Mouse (Mus musculus): ENCODE measurements around the gene Papln.

Papln gene

DNA sequence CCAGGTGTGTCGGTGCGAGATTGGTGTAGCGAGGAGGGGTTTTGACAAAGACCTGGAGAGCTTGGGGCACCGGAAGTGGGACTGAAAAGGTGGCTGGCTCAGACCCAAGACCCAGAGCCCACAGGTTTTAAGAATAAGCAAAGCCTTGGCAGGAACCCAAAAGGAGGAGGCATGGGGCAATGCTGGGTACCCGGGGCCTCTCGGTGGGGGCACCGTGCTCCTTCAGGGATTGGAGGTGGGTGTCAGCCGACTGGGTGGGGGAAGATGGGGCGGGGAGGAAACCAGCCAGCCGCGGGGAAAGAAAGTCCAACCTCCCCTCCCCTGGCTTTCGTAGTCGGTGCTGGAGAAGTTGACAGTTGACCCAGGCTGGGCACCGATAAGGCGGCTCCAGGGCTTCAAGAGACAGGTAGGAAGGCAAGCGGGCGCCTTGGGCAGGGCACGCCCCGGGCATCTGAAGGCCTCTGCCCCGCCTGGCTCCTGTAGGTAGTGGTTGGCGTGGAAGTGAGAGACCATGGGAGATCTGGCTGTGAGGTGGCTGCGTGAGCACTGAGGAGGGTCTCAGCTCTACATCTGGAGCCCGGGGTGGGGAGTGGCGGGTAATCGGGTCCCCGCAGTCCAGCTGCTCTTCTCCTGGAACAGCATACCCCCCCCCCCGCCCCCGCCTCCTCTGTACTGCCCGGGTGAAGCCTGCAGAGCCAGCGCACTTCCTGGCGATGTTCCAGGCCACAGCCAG lies at the start of gene Papln:
Gene Papln, plus strand, starts transcription at position 324 of the 733 bp plus-strand sequence.
- DNase-seq (ENCODE audit: low spot score in 2 of 2): peak in 1 of 2 experiments; percentile 36

DNA sequence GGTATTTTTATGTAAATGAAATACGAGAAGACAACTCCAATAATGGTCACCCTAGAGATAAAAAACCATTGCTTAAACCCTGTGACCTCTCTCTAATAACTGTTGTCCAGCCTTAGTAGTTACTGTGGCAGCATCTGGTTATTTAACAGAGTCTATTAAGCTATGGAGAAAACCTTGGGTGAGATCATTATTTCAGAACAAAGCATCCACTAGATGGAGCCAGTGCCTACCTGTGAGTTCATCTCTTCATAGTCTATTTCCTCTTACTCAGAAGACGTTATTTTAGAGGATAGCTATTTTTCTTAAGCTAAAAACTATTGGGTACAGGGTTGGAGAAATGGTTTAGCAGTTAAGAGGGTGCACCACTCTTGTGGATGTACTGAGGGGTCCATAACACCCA lies 49.7 kb upstream of the Papln start:
- DNase-seq (ENCODE audit: low spot score in 2 of 2): no peak

DNA sequence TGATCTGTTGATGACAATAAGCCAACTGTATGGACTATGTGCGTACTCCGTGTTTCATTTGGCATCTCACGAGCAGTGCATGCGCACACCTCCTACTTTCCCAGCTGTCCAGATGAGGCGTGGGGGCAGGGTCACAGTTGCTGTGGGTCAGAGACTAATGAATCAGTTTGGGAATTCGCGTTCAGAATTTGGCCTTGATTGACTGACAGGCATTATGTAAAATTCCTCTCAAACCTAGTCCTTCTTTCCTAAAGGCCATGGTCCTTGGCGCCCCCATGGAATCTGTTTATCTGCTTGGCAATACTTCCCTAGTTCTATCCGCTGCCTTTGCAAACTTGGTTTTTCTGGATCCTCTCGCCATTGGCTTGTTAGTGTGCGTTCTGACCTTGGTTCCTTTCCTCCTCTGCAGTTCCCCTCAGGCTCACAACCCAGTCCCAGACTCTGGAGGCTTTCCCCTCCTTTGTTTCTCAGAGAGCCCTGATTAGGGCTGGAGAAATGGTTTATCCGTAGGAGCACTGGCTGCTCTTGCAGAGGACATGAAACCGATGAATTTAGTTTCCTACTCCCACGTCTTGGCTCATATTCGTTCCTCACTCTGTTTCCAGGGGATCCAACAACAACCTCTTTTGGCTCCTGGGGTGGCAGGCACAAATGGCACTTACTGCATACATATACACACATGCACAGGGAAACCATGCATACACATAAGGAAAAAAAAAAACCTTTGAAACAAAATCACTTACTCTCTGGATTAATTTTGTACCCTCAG lies 46.8 kb upstream of the Papln start:
- DNase-seq (ENCODE audit: low spot score in 2 of 2): no peak

DNA sequence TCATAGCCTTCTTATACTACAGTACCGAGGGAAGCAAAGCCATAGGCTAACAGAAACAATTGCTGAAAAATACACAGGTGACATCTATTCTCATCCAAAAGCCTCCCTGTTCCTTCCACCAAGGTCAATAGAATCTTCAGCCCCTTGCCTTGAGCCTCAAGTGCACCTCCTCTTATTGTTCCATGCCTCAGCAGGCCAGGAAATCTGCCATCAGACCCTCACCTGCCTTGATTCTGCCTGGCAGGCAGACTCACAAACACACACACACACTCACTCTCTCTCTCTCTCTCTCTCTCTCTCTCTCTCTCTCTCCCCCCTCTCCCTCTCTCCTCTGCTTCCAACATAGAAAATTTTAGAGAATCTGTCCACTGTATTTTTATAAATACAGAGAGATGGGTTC lies 44.0 kb upstream of the Papln start:
- DNase-seq (ENCODE audit: low spot score in 2 of 2): no peak

DNA sequence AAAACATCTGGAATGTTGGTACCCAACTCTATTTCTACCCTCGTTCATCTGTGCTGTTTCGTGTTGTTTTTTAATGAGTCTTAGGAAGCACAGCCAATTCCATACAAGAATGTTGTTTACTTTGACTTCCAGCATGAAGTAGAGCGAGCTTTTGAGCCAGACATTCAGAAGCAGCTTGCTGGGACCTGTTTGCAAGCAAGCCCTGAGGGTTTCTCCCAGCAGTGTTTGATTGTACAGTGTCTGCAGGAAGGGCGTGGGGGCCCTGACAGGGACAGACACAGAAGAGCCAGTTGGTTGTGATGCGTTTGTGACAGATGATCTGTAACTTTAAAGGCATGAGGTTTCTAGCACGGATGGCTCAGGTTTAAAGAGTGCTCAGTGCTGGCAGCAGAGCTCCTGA lies 42.2 kb upstream of the Papln start:
- DNase-seq (ENCODE audit: low spot score in 2 of 2): peak in 1 of 2 experiments; percentile 21

DNA sequence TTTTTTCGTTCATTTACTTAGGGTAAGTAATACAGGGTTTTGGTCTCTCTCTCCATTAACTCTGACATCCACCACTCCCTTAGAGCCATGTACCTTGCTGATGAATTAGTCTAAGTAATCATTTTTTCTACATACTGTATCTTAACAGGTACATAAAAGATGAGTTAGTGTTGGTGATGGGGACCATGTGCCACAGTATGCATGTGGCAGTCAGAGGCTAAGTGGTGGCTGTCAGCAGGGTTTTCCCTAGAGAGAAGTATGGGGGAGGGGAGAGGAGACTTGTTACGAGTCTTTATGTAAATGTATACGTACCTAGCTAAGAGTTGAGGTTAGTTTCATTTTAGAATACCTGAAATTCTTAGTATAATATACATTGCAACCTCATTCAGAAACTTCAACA lies 40.4 kb upstream of the Papln start:
- DNase-seq (ENCODE audit: low spot score in 2 of 2): no peak

DNA sequence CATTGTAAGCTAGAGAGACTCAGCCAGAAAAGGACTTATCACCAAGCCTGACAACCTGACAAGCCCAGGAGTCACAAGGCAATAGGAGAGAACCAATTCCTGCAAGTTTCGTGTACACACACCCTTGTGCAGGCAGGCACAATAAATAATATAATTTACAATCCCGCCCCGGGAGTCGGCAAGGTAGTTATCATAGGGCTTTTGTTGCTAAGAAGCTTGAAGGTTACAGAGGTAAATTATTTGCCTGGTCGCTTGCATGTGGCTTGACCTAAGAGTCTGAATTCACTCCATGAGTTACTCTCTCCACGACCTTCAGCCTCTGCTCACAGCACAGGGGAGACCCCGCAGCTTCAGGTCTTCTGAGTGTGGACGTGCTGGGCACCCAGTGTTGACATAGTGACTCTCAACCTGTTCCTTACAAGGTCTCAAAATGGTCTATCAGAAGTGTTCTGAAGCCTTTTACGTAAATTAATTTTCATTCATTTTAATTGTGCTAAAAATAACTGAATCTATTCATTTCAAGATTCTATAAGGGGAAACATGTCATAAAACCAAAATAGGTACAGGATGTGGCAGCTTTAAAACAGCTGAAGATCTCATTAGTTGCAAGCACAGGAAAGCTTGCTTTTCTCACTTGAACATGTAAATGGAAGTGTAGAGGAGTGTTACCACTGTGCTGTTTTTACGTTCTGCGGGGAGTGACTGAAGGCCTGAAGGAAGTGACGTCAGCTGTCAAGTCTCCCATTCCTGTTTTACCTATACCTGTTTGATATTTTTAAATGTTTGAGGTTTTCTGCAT lies 36.7 kb upstream of the Papln start:
- no peak for DNase-seq (ENCODE audit: low spot score in 2 of 2)

DNA sequence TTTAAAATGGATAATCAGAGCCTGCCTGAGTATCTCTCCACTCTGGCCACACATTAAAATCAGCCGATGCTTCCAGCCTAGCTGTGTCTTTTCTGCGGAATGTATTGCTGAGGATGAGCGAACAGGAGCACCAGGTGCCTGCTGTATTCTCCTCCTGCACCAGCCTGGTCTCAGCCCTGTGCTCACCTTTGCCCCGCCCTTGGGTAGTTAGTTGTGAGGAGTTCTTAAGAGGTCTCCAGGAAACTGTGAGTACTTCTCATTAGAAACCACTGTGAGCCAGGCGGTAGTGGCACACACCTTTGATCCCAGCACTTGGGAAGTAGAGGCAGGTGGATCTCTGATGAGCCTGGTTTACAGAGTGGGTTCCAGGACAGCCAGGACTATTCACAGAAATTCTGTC lies 31.2 kb upstream of the Papln start:
- DNase-seq (ENCODE audit: low spot score in 2 of 2): no peak

DNA sequence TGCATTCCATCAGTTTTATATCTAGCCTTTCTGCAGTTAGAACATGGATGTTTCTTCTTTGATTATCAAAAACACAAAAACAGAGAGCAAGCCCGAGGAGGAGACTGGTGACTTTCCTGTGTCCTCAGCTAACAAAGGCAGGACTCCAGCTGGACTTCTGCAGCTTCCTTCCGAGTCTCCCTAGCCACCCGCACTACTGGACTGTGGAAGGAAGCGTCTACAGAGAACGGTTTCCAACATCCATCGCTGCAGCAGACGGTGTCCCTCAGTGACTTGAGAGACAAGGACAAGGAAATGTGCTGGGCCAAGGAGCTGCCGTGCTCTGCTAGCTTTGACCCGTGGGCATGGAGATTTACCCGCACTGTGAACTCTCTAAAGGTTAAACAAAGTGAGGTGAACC lies 29.4 kb upstream of the Papln start:
- DNase-seq (ENCODE audit: low spot score in 2 of 2): no peak

DNA sequence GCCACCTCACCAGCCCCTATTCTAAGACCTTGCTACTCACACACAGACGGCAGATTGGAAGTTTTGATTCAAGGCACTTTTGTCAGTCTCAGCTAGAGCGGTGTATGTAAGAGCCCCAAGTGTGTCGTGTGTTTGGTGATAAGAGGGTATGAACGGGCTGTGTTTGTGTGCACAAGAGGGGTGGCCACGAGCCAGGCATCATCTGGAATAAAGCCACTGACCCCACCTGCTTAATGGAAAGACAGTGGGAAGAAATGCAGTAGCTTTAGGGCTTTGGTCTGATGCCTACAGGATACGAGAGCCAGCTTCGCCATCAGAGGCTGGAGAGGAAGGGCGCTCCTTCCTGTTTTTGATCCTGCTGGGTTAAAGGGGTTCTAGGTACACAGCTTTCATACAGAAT lies 27.2 kb upstream of the Papln start:
- DNase-seq (ENCODE audit: low spot score in 2 of 2): no peak

DNA sequence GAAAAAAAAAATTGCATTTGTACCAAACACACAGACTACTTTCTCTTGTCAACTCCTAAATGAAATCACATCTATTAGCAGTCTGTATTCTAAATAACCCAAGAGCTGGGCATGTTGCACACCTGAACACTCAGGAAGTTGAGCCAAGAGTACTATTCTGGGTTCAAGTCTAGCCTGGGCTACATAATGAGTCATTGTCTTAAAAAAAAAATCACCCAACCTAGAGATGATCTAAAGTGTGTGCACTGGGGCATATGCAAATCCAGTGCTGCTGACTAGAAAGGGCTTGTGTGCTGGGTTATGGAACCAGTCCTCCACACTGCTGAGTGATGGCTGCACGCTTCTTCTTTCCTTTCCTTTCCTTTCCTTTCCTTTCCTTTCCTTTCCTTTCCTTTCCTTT lies 24.8 kb upstream of the Papln start:
- DNase-seq (ENCODE audit: low spot score in 2 of 2): no peak

DNA sequence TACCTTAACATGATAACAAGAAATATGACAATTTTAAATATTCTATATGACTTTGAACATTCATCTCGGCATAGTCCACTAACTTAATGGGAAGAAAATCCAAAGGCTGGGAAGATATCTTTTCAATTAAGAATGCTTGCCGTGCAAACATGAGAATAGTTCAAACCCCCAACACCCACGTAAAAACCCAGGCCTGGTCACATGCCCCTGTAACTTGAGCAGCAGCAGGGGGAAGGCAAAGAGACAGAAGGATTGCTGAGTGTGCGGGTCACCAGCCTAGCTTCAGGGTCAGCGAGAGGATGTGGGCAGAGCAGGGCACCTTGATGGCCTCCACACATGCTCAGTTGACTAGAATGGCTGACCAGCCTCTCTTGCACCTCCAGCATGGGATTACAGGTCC lies 21.7 kb upstream of the Papln start:
- no peak for DNase-seq (ENCODE audit: low spot score in 2 of 2)

DNA sequence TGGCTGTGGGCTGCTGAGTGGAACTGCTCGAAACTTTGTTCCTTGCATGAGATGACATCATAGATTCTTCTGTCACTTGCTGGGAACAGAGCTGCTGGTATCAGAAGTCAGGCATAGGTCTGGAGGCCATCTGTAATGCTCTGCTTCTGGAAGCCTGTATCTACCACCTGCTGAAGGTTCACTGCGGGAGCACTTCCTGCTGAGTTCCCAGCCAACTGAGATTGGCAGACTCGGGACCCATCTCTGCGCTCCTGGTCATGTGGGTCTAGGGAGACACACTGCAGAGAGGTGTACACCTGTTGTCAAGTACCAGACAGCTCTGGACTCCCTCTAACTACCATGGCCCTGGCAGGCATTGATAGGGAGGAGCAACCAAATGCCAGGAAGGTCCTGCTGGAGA lies 20.6 kb upstream of the Papln start:
- no peak for DNase-seq (ENCODE audit: low spot score in 2 of 2)

DNA sequence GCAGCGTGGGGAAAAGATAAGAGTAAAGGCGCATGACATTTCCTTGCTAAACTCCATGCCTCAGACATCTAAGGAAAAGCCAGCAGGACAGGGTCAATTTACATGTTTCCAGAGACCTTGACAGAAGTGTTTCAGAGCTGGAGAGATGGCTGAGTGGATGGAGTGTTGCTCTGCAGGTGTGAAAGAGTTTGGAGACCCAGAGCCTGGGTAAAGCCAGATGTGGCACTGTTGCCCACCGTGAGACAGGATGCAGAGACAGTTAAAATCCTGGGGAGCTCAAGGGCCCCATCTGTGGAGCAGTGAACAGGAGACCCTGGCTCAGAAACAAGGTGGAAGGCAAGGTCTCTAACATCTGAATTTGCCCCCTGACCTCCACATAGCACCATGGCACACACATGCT lies 19.7 kb upstream of the Papln start:
- no peak for DNase-seq (ENCODE audit: low spot score in 2 of 2)

DNA sequence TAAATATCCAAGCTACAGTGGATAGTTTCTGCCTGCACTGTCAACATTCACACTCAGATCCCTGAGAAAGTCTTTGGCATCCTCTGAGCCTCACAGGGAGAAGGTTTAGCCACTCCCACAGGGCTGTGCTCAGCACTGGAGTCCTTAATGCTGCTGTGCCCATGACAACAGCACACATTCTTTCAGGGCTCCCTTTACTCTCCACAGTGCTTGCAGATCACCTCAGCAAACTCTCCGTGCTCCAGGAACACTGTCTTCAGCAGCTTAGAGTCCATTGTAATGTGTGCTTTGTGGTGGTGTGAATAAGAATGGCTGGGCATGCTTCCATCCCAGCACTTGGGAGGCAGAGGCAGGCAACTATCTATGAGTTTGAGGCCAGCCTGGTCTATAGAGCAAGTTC lies 14.2 kb upstream of the Papln start:
- DNase-seq (ENCODE audit: low spot score in 2 of 2): no peak

DNA sequence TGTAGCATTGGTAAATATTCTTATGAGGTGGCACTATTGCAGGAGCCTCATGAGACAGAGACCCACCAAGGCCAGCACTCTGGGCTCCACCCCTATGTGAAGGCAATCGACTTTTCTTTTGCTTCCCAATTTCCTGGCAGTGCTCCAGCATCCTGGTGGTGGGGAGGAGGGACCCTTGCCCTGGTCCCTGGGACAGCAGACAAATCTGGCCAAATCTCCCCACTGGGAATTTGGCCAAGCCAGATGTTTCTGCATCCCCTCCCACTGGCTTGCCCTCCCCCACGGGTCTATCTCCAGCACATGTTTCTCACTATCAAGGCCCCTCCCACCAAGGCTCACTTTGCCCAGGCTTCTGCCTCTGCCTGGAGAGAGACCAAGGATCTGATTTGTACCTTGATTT lies 10.9 kb upstream of the Papln start:
- no peak for DNase-seq (ENCODE audit: low spot score in 2 of 2)

DNA sequence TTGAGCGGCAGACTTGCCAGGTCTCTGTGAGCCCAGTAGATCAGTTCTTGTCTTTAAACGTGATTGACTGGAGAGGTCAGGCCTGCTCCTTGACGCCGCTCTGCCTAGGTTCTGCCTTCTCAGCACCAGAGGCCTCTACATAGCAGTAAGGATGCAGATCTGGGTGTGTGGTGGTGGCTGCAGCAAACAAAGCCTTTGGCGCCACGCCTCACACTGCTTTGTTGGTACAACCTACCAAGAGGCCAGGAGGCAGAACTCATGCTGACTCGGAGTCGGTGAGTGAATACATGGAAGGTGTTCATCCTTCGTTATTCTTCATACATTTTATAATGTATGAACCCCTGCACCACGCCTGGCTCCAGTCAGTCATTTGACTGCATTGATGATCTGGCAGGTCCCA lies 4.7 kb upstream of the Papln start:
- DNase-seq (ENCODE audit: low spot score in 2 of 2): no peak

DNA sequence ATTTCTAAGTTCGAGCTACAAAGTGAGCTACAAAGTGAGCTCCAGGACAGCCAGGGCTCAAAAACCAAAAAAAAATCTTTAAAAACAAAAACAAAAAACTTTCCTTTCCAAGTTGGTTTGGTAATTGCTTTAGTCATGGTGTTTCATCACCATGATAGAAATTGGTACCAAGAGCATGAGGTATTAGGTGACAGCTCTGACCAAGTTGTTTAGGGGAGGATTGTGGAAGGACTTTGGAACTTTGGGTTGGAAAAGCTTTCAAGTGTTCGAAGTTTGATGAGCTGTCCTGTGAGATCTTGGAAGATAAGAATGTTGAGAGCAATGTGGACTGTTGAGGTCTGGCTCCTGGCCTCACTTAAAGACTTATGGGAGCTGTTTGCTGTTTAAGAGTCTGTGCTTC lies 3.2 kb upstream of the Papln start:
- no peak for DNase-seq (ENCODE audit: low spot score in 2 of 2)

DNA sequence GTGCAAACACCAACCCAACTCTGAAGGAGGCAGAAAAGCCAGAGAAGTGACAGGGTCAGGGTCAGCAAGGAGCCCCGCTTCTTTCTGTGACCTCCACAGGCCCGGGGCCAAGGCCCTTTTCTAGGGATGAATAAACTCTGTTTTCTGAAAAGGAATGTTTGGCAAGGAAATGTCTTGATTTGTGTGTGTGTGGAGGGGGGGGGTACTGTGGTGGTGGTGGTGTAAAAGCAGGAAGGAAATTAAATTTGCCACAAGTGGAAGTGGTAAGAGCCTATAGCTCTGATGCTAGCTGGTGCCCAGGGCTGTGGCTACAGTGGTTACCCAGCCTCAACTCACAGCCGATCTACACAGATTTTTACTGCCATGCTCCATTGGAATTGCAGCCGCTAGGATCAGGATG lies 728 bp upstream of the Papln start:
- no peak for DNase-seq (ENCODE audit: low spot score in 2 of 2)

DNA sequence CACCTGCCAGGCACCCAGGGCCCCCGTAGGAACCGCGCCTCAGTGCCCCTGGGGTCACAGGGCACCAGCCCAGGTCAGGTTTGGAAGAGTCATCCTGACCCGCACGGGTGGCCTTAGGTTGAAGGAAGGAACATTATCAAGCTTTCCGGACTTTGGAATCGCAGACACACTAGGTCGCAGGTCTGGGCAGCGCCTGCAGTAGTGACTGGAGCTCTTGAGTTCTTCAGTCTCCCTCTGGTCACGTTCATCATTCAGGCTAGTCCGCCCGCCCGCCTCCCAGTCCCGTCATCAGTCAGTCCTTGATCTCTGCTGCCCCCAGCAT lies 571 bp downstream of the Papln start:
- DNase-seq (ENCODE audit: low spot score in 2 of 2): peak in 1 of 2 experiments; percentile 50

DNA sequence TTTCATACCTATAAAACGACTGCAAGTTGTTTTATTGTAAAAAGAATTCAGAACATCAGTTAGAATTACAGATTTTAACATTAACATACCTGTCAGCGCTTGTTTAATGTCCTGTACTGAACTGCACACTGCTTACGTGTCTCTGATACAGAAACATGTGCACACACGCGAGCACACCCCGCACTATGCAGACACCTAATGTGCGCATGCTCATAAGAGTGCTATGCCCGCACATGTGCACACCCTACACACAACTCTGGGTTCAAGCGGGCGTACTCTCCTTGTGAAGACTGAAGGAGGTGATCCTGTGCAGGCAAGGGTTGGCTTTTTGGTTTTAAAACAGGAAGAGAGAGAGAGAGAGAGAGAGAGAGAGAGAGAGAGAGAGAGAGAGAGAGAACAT lies 1.1 kb downstream of the Papln start:
- no peak for DNase-seq (ENCODE audit: low spot score in 2 of 2)

DNA sequence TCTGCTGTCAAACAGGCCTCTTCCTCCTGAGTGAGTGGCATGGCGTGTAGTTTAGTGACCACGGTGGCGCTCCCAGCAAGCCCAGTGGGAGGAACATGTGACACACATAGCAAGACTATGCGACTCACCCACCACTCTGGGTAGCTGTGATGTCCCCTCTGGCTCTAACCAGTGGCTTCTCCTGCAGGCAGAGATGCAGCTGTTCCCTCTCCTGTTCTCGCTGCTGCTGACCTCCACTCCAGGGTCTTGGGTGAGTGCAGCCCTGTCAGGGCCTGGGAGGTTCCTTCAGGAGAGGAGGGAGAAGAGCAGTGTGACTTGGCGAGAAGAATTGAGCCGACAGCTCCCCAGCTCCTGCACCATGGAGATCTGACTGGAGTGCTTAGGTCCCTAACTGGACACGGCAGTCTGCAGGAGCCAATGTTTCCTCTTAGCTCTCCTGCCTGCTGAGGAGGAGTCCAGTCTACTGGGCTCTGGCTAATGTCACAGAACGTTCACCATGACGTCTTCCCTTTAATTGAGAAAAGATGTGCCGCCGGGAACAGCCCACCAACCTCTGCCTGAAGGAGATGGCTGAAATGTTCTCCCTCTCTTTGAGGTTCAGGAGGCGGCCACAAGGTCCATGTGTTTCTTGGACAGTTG lies 2.6 kb downstream of the Papln start:
- no peak for DNase-seq (ENCODE audit: low spot score in 2 of 2)

All from urinary bladder, adult 18-20 months (tissue).